Mouse (Mus musculus): ENCODE data around the gene Cd44. TPM values are rescaled to one million over a fixed set of nuclear protein-coding genes. Genes with fewer than 3 reads are reported as not detected.

Gene Cd44
- total and polyA plus RNA-seq, 3 experiments, result 102 to 153 (median 112) TPM

- Histone ChIP-seq H3K27ac (ENCODE audit: insufficient read depth, low read depth) (no peak overlapping the region), H3K9ac (ENCODE audit: insufficient read depth, low read depth) (no peak overlapping the region), H3K4me3 (replicated peaks in 1 of 3; ENCODE audit: low read depth in 2 of 3, low read length in 2 of 3, poor library complexity in 1 of 3) (no peak overlapping the region), H3K27me3 (replicated peaks) (no peaks in the 10 kb centered on the region), H3K4me2 (ENCODE audit: insufficient read depth, low read depth, poor library complexity, severe bottlenecking) (no peak overlapping the region), H3K36me3 (replicated peaks in 1 of 2; ENCODE audit: control insufficient read depth in 1 of 2, insufficient read depth in 1 of 2, low read length in 1 of 2) (peaks cover 7 to 9% of the 10 kb centered on the region in 2 experiments), H3K9me3 (replicated peaks; ENCODE audit: low read length) (no peaks in the 10 kb centered on the region), H3K79me2 (replicated peaks; ENCODE audit: control insufficient read depth, extremely low read depth, insufficient read depth, poor library complexity, severe bottlenecking) (no peaks in the 10 kb centered on the region), H3K4me1 (ENCODE audit: control insufficient read depth in 1 of 2, insufficient read depth in 2 of 2) (peaks cover 0 to 26% of the 10 kb centered on the region in 2 experiments; a peak in 2 of 4 replicates)
- TF ChIP-seq ZNF384 (IDR thresholded peaks at IDR 0.05; ENCODE audit: low read depth, low read length) (no peak), NRF1 (IDR thresholded peaks at IDR 0.05; ENCODE audit: low read depth, low read length) (no peak), SMC3 (IDR thresholded peaks at IDR 0.05; ENCODE audit: low read depth, low read length) (no peak), UBTF (IDR thresholded peaks at IDR 0.05; ENCODE audit: low read depth, low read length) (no peak), PAX5 (IDR thresholded peaks at IDR 0.05; ENCODE audit: low read length) (no peak), JUN (IDR thresholded peaks at IDR 0.05; ENCODE audit: insufficient read depth, low read depth, low read length) (no peak), SIN3A (IDR thresholded peaks at IDR 0.05; ENCODE audit: low read length) (no peak), TBP (conservative IDR thresholded peaks at IDR 0.05; ENCODE audit: low read depth, low read length) (no peak), MXI1 (IDR thresholded peaks at IDR 0.05; ENCODE audit: low read depth, low read length) (no peak), HCFC1 (IDR thresholded peaks at IDR 0.05; ENCODE audit: low read depth, low read length) (no peak), RAD21 (IDR thresholded peaks at IDR 0.05; ENCODE audit: low read depth, low read length) (no peak), MAZ (IDR thresholded peaks at IDR 0.05; ENCODE audit: low read depth, low read length) (no peak), POLR2AphosphoS2 (IDR thresholded peaks at IDR 0.05; ENCODE audit: low read depth, low read length) (no peak)
- dilution Hi-C loops (cut with MboI; ENCODE audit: extremely low pct_ligation_motif_present, extremely low pct_unique_long_range_greater_than_20kb, low sequenced_read_pairs), result no loop called here
- no peak for DNase-seq (ENCODE audit: extremely low read depth)
- in situ Hi-C loops (cut with MboI; ENCODE audit: low pct_ligation_motif_present, low pct_unique_long_range_greater_than_20kb, low sequenced_read_pairs), result no loop called here
Observed at GRCm38 (mm10) chr2:102805761-102806496, 95.5 kb downstream of the Cd44 start.

- Histone ChIP-seq H3K4me3 (replicated peaks in 1 of 3; ENCODE audit: low read depth in 2 of 3, low read length in 2 of 3, poor library complexity in 1 of 3) (no peak overlapping the region), H3K4me2 (ENCODE audit: insufficient read depth, low read depth, poor library complexity, severe bottlenecking) (no peak overlapping the region), H3K9ac (ENCODE audit: insufficient read depth, low read depth) (no peak overlapping the region), H3K4me1 (ENCODE audit: control insufficient read depth in 1 of 2, insufficient read depth in 2 of 2) (peaks cover 0 to 23% of the 10 kb centered on the region in 2 experiments; a peak in 2 of 4 replicates), H3K27ac (ENCODE audit: insufficient read depth, low read depth) (no peak overlapping the region), H3K9me3 (replicated peaks; ENCODE audit: low read length) (no peaks in the 10 kb centered on the region), H3K79me2 (replicated peaks; ENCODE audit: control insufficient read depth, extremely low read depth, insufficient read depth, poor library complexity, severe bottlenecking) (no peaks in the 10 kb centered on the region), H3K27me3 (replicated peaks) (no peaks in the 10 kb centered on the region), H3K36me3 (replicated peaks in 1 of 2; ENCODE audit: control insufficient read depth in 1 of 2, insufficient read depth in 1 of 2, low read length in 1 of 2) (peaks cover 2 to 3% of the 10 kb centered on the region in 2 experiments)
- DNase-seq (ENCODE audit: extremely low read depth), result no peak
- dilution Hi-C loops (cut with MboI; ENCODE audit: extremely low pct_ligation_motif_present, extremely low pct_unique_long_range_greater_than_20kb, low sequenced_read_pairs) (no loop called here), in situ Hi-C loops (cut with MboI; ENCODE audit: low pct_ligation_motif_present, low pct_unique_long_range_greater_than_20kb, low sequenced_read_pairs) (no loop called here)
- TF ChIP-seq MAX (IDR thresholded peaks at IDR 0.05; ENCODE audit: low read length) (no peak), RCOR1 (conservative IDR thresholded peaks at IDR 0.05; ENCODE audit: low read depth, low read length) (no peak), SIN3A (IDR thresholded peaks at IDR 0.05; ENCODE audit: low read length) (no peak), RAD21 (IDR thresholded peaks at IDR 0.05; ENCODE audit: low read depth, low read length) (no peak), ETS1 (conservative IDR thresholded peaks at IDR 0.05; ENCODE audit: low read depth, low read length) (no peak), USF2 (conservative IDR thresholded peaks at IDR 0.05; ENCODE audit: low read depth, low read length) (no peak), ZNF384 (IDR thresholded peaks at IDR 0.05; ENCODE audit: low read depth, low read length) (no peak), ZKSCAN1 (IDR thresholded peaks at IDR 0.05; ENCODE audit: borderline replicate concordance, low read depth, low read length) (no peak), ZC3H11A (IDR thresholded peaks at IDR 0.05; ENCODE audit: low read depth, low read length) (no peak)
Observed at GRCm38 (mm10) chr2:102805283-102805682, 96.2 kb downstream of the Cd44 start.

Measured in CH12.LX (cell line).